Mouse (Mus musculus) lung, postnatal 25 days (tissue): ENCODE data around the gene Fst.
A peak's percentile ranks its signal among the peaks of the same experiment; 100 is the strongest.

ENCODE experiments used
- DNase-seq: peaks from one replicate; pipeline ENCODE4 v3.0.0; 2022; ENCODE audit warnings: low spot score

Fst gene

DNA sequence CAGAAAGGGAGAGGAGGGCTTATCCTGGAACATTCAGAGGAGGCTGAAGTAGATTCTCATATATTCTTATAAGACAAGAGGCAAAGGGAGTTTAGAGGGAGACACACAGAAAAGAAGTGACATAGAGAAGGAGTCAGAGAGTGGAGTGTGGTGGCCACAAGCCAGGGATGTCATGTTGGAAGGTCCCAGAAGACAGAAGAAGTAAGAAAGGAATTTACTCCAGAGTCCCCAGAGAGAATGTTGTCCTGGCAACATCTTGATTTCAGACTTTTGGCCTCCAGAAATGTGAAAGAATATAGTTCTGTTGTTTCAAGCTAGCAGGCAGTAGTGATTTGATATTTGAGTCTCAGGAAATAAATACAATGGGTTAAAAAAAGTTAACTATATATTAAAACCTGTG is 46.4 kb downstream of the Fst start:
- DNase-seq, result no peak

DNA sequence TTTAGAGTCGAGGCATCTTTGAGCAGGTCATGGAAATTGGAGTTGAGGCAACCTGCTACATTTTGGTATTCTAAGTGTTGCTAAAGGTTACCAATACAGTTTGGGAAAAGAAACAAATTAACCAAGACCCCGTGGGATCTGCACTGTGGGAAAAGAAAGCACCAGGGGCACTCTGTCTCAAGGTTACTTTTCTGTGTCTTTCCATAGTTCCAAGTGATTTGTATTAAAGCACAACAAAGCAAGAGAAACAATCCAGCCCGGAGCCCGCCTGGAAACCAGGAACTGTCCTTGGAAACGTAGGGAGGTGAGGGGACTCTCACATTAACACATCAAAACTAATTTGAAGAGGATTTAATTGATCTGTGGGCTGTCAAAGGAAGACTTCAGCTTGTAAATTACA is 51.9 kb downstream of the Fst start:
- no peak for DNase-seq

DNA sequence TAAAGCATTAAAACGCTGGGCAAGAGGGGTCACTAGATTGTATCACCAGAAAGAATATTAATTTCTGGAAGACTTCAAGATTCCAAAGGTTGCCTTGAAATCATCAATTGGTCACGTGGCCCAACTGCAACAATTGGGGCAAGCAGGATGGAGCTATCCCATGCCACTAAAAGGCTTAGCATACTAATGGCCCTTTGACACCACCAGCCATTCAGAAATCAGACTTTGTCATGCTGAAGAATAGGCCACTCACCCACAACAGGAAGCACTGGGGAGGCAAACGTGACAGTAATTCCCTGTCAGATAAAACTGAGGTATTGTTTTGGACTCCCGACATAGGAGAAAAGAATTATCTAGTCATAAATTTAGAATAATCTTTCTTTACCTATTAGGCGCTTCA is 52.3 kb downstream of the Fst start:
- DNase-seq, result no peak

DNA sequence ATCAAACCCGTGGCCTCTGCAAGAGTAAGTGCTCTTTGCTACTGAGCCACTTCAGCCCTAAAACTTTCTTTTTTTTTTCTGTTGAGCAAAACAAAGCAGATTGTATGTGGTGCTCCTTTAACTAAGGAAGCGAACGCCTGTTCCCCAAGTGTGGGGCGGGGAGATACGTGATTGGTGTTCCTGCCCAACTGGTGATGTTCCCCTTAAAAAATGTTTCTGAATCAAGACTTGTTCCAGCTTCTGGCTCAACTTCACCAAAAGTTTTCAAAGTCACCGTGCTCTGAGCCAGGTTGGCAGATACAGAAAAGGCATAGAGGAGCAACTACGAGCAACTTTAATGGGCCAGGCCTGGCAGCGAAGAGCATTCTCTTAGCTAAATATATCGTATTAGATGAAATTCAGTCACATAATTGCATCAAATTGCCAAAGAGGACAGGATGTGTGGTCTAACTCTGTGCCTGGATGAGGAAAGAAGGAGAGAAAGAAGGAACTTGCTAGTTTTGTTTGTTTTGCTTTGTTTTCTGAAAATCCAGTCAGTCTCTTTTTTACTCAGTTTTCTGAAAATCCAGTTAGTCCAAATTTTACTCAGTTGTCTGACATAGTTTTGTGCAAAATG is 53.5 kb downstream of the Fst start:
- DNase-seq, result peak; percentile 21
